In the genomic region with DNA sequence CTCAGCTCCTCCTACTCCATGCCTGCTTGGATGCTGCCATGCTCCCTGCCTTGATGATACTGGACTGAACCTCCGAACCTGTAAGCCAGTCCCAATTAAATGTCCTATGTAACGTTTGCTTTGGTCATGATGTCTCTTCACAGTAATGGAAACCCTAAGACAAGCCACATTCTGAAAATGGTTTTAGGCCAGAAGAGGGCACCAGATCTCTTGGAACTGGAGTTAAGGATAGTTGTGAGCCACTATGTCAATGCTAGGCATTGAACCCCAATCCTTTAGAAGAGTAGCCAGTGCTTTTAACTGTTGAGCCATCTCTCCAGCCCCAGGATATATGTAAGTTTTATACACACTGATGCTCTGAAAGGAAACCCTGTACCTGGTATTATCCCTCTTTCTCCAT, we compare ENCODE assay signal across 9 mouse cellular contexts. TPM values are rescaled to one million over a fixed set of nuclear protein-coding genes. Genes with fewer than 3 reads are reported as not detected.
A peak's percentile ranks its signal among the peaks of the same experiment; 100 is the strongest.
DNase-seq lines count a peak whose midpoint lies in the region; ATAC-seq and TF ChIP-seq lines count a peak whose summit lies in the region.
"Had no signal": no experiment of that assay in that cellular context is flagged by ENCODE, and none has a peak within 500 bp of the region (broad histone marks: within the 10 kb centered on the region; RNA-seq: fewer than 3 reads in every experiment).

No protein-coding gene starts in this region.

- H3K4me1 ChIP-seq in embryonic facial prominence, embryonic 11.5 days (ENCODE audit: control insufficient read depth, insufficient read depth, low read length), result no peaks in the 10 kb centered on the region
- peaks cover 3% of the 10 kb centered on the region; the same call in 1 of the 2 replicates for H3K4me1 ChIP-seq in embryonic facial prominence, embryonic 10.5 days
- no peaks in the 10 kb centered on the region for H3K4me1 ChIP-seq in liver, adult 2 months (ENCODE audit: control insufficient read depth, insufficient read depth, low read length)

- no peak for TF ChIP-seq CTCF in liver, adult 2 months (IDR thresholded peaks at IDR 0.05; ENCODE audit: low read depth, low read length)

- H3K27ac ChIP-seq in embryonic facial prominence, embryonic 11.5 days (replicated peaks; ENCODE audit: low read depth, low read length), result no peak overlapping the region
- H3K27ac ChIP-seq in embryonic facial prominence, embryonic 10.5 days (replicated peaks), result no peak overlapping the region
- H3K27ac ChIP-seq in liver, adult 2 months (replicated peaks; ENCODE audit: insufficient read depth, low read depth, low read length), result no peak overlapping the region
- H3K27ac ChIP-seq: liver, embryonic 15.5 days had no signal

- no peaks in the 10 kb centered on the region for H3K36me3 ChIP-seq in embryonic facial prominence, embryonic 11.5 days (replicated peaks; ENCODE audit: control insufficient read depth, insufficient read depth, low read depth, low read length)
- no peaks in the 10 kb centered on the region for H3K36me3 ChIP-seq in embryonic facial prominence, embryonic 10.5 days (replicated peaks)
- H3K36me3 ChIP-seq in liver, adult 2 months (ENCODE audit: control insufficient read depth, insufficient read depth, low read length), result no peaks in the 10 kb centered on the region
- H3K36me3 ChIP-seq: liver, embryonic 15.5 days had no signal

- no peak overlapping the region for H3K4me2 ChIP-seq in embryonic facial prominence, embryonic 11.5 days (ENCODE audit: low read depth, low read length)
- H3K4me2 ChIP-seq: liver, embryonic 15.5 days had no signal

- H3K9ac ChIP-seq in embryonic facial prominence, embryonic 11.5 days (replicated peaks; ENCODE audit: low read length), result no peak overlapping the region
- no peak overlapping the region for H3K9ac ChIP-seq in liver, adult 2 months (ENCODE audit: low read depth, low read length)
- H3K9ac ChIP-seq: liver, embryonic 15.5 days had no signal

- no peak for ATAC-seq in embryonic facial prominence, embryonic 11.5 days (replicated peaks; ENCODE audit: insufficient number of reproducible peaks, low FRiP score, low TSS enrichment, low read depth)
- no peak for ATAC-seq in inflammation-experienced regulatory T-cells, adult 6 months

- H3K79me2 ChIP-seq in liver, adult 2 months (ENCODE audit: control insufficient read depth, insufficient read depth, low read length), result no peaks in the 10 kb centered on the region

- no peak for TF ChIP-seq POLR2A in liver, adult 2 months (IDR thresholded peaks at IDR 0.05; ENCODE audit: extremely low read depth, insufficient read depth, low read length)

- H3K4me3 ChIP-seq in embryonic facial prominence, embryonic 11.5 days (ENCODE audit: low read depth, low read length), result no peak overlapping the region
- no peak overlapping the region for H3K4me3 ChIP-seq in embryonic facial prominence, embryonic 10.5 days
- no peak overlapping the region for H3K4me3 ChIP-seq in liver, adult 2 months (ENCODE audit: insufficient read depth, low read depth, low read length)
- H3K4me3 ChIP-seq: liver, embryonic 15.5 days had no signal

- DNase-seq in embryonic facial prominence, embryonic 11.5 days (ENCODE audit: low spot score), result peak; percentile 24
- DNase-seq in embryonic facial prominence, embryonic 10.5 days (ENCODE audit: low spot score), result no peak
- DNase-seq in liver, adult 2 months (ENCODE audit: extremely low read depth, low read depth, low spot score), result peak; percentile 24
- DNase-seq in liver, result no peak
- DNase-seq in brain, adult 2 months (ENCODE audit: low read depth, low spot score), result peak; percentile 65
- peak; percentile 10 for DNase-seq in naive thymus-derived CD4-positive, alpha-beta T cell, adult 2 months (ENCODE audit: low read depth)
- DNase-seq in spleen, postnatal 14 days (ENCODE audit: low spot score in 2 of 2), result no peak

- WGBS in embryonic facial prominence, embryonic 11.5 days, result 44% methylated on average over 2 of the region's 2 CpGs
- 55% methylated on average over 2 of the region's 2 CpGs for WGBS in embryonic facial prominence, embryonic 10.5 days
- 45% methylated on average over 2 of the region's 2 CpGs for WGBS in liver, adult 2 months

- H3K9me3 ChIP-seq in embryonic facial prominence, embryonic 11.5 days (replicated peaks; ENCODE audit: control insufficient read depth, low read length), result no peaks in the 10 kb centered on the region
- H3K9me3 ChIP-seq in embryonic facial prominence, embryonic 10.5 days, result no peaks in the 10 kb centered on the region
- H3K9me3 ChIP-seq: liver, embryonic 15.5 days had no signal

- no peaks in the 10 kb centered on the region for H3K27me3 ChIP-seq in embryonic facial prominence, embryonic 11.5 days (ENCODE audit: control insufficient read depth, insufficient read depth, low read length)
- H3K27me3 ChIP-seq in embryonic facial prominence, embryonic 10.5 days (replicated peaks; ENCODE audit: low read depth, poor library complexity, severe bottlenecking), result no peaks in the 10 kb centered on the region; the same call in 1 of the 2 replicates
- no peaks in the 10 kb centered on the region for H3K27me3 ChIP-seq in liver, adult 2 months (ENCODE audit: control insufficient read depth, insufficient read depth, low read length)
- H3K27me3 ChIP-seq: liver, embryonic 15.5 days had no signal

RNA-seq across cellular contexts. Expression of gene Dgcr6, which starts 20.9 kb away (rescaled TPM):
- 118 and 130 TPM in 2 replicates for polyA plus RNA-seq in embryonic facial prominence, embryonic 11.5 days (2014; fragmentation: Nextera tagmentation; extraction: Ambion mirVana)
- 151 and 165 TPM in 2 replicates for polyA plus RNA-seq in embryonic facial prominence, embryonic 10.5 days (2016; fragmentation: Nextera tagmentation; extraction: Ambion mirVana)
- total RNA-seq in liver, adult 2 months (2014; rRNA removed), result 45.3 and 45.9 TPM in 2 replicates
- polyA plus RNA-seq in liver, adult 2 months (2012; rRNA removed), result 103 and 121 TPM in 2 replicates
- 10 to 100 TPM; 11.5 to 19.1 (median 15.0) TPM for polyA plus RNA-seq in inflammation-experienced regulatory T-cells, adult 6 months (2017; shearing (Covaris generic))

RNA-seq across cellular contexts. Expression of gene Vpreb2, which starts 51.5 kb away (rescaled TPM):
- not detected in 2 replicates for polyA plus RNA-seq in embryonic facial prominence, embryonic 11.5 days (2014; fragmentation: Nextera tagmentation; extraction: Ambion mirVana)
- not detected in 2 replicates for polyA plus RNA-seq in embryonic facial prominence, embryonic 10.5 days (2016; fragmentation: Nextera tagmentation; extraction: Ambion mirVana)
- not detected in 2 replicates for total RNA-seq in liver, adult 2 months (2014; rRNA removed)
- polyA plus RNA-seq in liver, adult 2 months (2012; rRNA removed), result not detected in 2 replicates
- polyA plus RNA-seq in inflammation-experienced regulatory T-cells, adult 6 months (2017; shearing (Covaris generic)), result not detected

RNA-seq across cellular contexts. Expression of gene Prodh, which starts 58.3 kb away (rescaled TPM):
- polyA plus RNA-seq in embryonic facial prominence, embryonic 11.5 days (2014; fragmentation: Nextera tagmentation; extraction: Ambion mirVana), result 10.4 and 11.0 TPM in 2 replicates
- polyA plus RNA-seq in embryonic facial prominence, embryonic 10.5 days (2016; fragmentation: Nextera tagmentation; extraction: Ambion mirVana), result 16.2 and 16.9 TPM in 2 replicates
- 246 and 376 TPM in 2 replicates for total RNA-seq in liver, adult 2 months (2014; rRNA removed)
- 356 and 394 TPM in 2 replicates for polyA plus RNA-seq in liver, adult 2 months (2012; rRNA removed)
- polyA plus RNA-seq in inflammation-experienced regulatory T-cells, adult 6 months (2017; shearing (Covaris generic)), result 1 to 10 TPM; 1.1 to 5.3 (median 4.2) TPM

Comparison
In these comparisons a context has a peak if more than half of its experiments do, and no peak if none do; other contexts are left out.
1. DNase-seq: peak in embryonic facial prominence, embryonic 11.5 days (single experiment), liver, adult 2 months (single experiment), brain, adult 2 months (single experiment) and naive thymus-derived CD4-positive, alpha-beta T cell, adult 2 months (single experiment); none in embryonic facial prominence, embryonic 10.5 days (single experiment), liver (single experiment) and spleen, postnatal 14 days (0 of 2).
2. RNA of gene Prodh, which starts 58.3 kb away (polyA plus RNA-seq): 356 to 394 TPM in liver, adult 2 months; 16.2 to 16.9 TPM in embryonic facial prominence, embryonic 10.5 days, 10.4 to 11.0 TPM in embryonic facial prominence, embryonic 11.5 days and 1.1 to 5.3 TPM in inflammation-experienced regulatory T-cells, adult 6 months; every median in the first group is over 10 times any median in the second.